Mouse (Mus musculus): Measurements from ENCODE around the gene Vmn1r55.
"Not testable (repeated sequence)": the region's sequence is repeated elsewhere in the genome, so short reads cannot be mapped to it uniquely, and the experiment has no call there.

The Vmn1r55 gene

DNA sequence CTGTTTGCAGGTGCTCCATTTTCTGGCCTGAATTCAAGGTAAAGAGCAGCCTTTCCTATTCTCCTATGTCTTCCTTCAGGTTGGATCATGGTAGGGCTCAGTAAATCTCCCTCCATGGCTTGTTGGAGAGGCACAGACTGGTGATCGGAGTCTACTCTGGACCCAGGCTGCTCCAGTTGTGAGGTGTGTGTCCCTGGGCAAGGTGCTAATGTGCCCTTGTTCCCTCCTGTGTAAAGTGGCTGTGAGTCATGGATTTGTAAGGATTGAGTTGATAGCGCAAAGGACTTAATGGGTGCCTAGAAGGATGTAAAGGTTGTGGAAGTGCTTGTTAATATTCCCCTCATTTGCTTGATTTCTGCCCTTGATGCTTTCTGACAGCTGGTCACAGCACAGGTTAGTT, 67.5 kb downstream of the Vmn1r55 start:
- no peak for DNase-seq (ENCODE audit: extremely low read depth, low read depth, low spot score)

- no peak for DNase-seq (ENCODE audit: extremely low read depth, low read depth, low spot score)
These were observed 68.2 kb downstream of the Vmn1r55 start for GRCm38 (mm10) chr7:5081241-5081640.

GRCm38 (mm10) chr7:5080815-5081214, 68.7 kb downstream of the Vmn1r55 start:
- no peak for DNase-seq (ENCODE audit: extremely low read depth, low read depth, low spot score)

GRCm38 (mm10) chr7:5080010-5080751, 69.3 kb downstream of the Vmn1r55 start, which contains the start of gene Epn1:
Gene Epn1 (plus strand): TSS chr7:5080235.
- no peak for DNase-seq (ENCODE audit: extremely low read depth, low read depth, low spot score)

DNA sequence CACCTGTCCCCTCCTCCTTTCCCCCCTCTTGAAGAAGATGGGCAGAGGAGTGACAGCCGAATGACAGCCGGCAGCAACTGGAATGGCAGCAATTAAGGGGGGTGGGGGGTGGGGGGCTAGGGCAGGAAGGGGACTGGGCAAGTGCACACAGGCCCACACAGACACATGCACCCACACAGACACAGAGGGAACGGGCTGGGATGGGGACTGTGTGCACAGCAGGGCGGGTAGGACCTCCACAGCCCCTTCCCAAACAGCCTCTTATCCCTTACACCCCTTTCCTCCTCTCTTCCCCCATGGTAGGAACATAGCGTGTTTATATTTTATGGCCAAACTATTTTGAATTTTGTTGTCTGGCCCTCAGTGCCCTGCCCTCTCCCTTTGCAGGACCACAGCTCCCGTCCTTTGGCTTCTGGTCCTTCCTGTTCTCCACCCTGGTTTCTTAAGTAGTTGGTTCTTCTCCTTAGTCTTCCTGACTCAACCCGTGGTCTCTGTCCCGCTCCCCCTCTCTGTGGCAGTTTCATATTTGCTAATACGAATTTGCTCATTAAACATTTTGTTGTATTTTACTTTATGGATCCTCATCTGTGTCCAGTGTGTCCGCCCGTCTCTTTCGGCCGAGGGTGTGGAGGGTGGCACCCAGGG, 70.0 kb downstream of the Vmn1r55 start:
- not testable (repeated sequence) for DNase-seq (ENCODE audit: extremely low read depth, low read depth, low spot score)

Measured in fat pad, adult 2 months (tissue).